Mouse (Mus musculus) neural tube, embryonic 15.5 days (tissue): ENCODE measurements around the gene Ndufs6. TPM values are rescaled to one million over a fixed set of nuclear protein-coding genes. Genes with fewer than 3 reads are reported as not detected.

Source experiments
- ATAC-seq: fragments of 200-750 bp; cut with Nextera tagmentation; 2 replicates; pipeline ENCODE4 v1.8.0; 2017; ENCODE audit warnings: mild to moderate bottlenecking, moderate TSS enrichment, moderate library complexity; ENCODE audit not compliant: low FRiP score
- H3K27ac ChIP-seq: fragments of 300-500 bp; sonication (generic); replicated peaks from 2 replicates; pipeline ENCODE4 v1.5.1; 2015; ENCODE audit warnings: mild to moderate bottlenecking, inconsistent platforms
- H3K27me3 ChIP-seq: fragments of 300-500 bp; sonication (generic); replicated peaks from 2 replicates; pipeline ENCODE4 v1.6.1; 2015; ENCODE audit warnings: inconsistent platforms
- H3K36me3 ChIP-seq: fragments of 300-500 bp; sonication (generic); 2 replicates; pipeline ENCODE4 v1.6.1; 2015; ENCODE audit warnings: inconsistent platforms
- H3K4me1 ChIP-seq: fragments of 300-500 bp; sonication (generic); 2 replicates; pipeline ENCODE4 v1.6.1; 2015; ENCODE audit warnings: inconsistent platforms
- H3K4me2 ChIP-seq: fragments of 300-500 bp; sonication (generic); 2 replicates; pipeline ENCODE4 v1.6.1; 2015; ENCODE audit warnings: inconsistent platforms, mild to moderate bottlenecking, moderate library complexity
- H3K4me3 ChIP-seq: fragments of 300-500 bp; sonication (generic); replicated peaks from 2 replicates; pipeline ENCODE4 v1.5.1; 2015; ENCODE audit warnings: mild to moderate bottlenecking, inconsistent platforms
- H3K9ac ChIP-seq: fragments of 300-500 bp; sonication (generic); replicated peaks from 2 replicates; pipeline ENCODE4 v1.6.1; 2015; ENCODE audit warnings: mild to moderate bottlenecking, inconsistent platforms
- H3K9me3 ChIP-seq: fragments of 300-500 bp; sonication (generic); replicated peaks from 2 replicates; pipeline ENCODE4 v1.6.1; 2016; ENCODE audit warnings: inconsistent platforms
- WGBS: fragments of 180-500 bp; shearing (Covaris S2); methylation state at CpG from one replicate; pipeline ENCODE4 v1.1.7; 2015; ENCODE audit warnings: mixed read lengths; 5-methylcytosine and 5-hydroxymethylcytosine counted together
- polyA plus RNA-seq: library from polyadenylated mRNA; unstranded; fragments of >200 nt; fragmentation: Nextera tagmentation; extraction: Ambion mirVana; gene quantifications from 2 replicates; pipeline ENCODE4 v1.2.1, GENCODE M21; 2015

Gene Ndufs6
- 437 and 462 TPM in 2 replicates for polyA plus RNA-seq

GRCm38 (mm10) chr13:73327827-73328698 lies at the start of gene Ndufs6, which contains the start of gene Mrpl36:
Ndufs6 (minus strand) TSS chr13:73328542.
Mrpl36 (plus strand) TSS chr13:73328513.
- ATAC-seq: peak; percentile 82
- Histone ChIP-seq H3K36me3 (peaks cover 29% of the 10 kb centered on the region), H3K4me1 (peaks cover 33% of the 10 kb centered on the region), H3K27ac (peak within 1 kb of the TSS; percentile 77), H3K4me3 (peak within 1 kb of the TSS; percentile 85), H3K4me2 (peak within 1 kb of the TSS; percentile 84), H3K9me3 (no peaks in the 10 kb centered on the region), H3K27me3 (no peaks in the 10 kb centered on the region), H3K9ac (peak within 1 kb of the TSS; percentile 73)
- WGBS: 1% methylated on average over 45 of the region's 45 CpGs

- no peak for ATAC-seq
- WGBS: 76% methylated on average over 9 of the region's 9 CpGs
- Histone ChIP-seq H3K27ac (no peak overlapping the region), H3K4me1 (0 out of 2 replicates have a peak, but pooled peaks cover 2% of the 10 kb centered on the region), H3K36me3 (no peaks in the 10 kb centered on the region), H3K9me3 (no peaks in the 10 kb centered on the region), H3K4me3 (no peak overlapping the region), H3K4me2 (no peak overlapping the region), H3K27me3 (no peaks in the 10 kb centered on the region), H3K9ac (no peak overlapping the region)
Observed at GRCm38 (mm10) chr13:73377637-73378036, 49.3 kb upstream of the Ndufs6 start.

GRCm38 (mm10) chr13:73374612-73375011 lies 46.3 kb upstream of the Ndufs6 start:
- no peaks in the 10 kb centered on the region for H3K27me3 ChIP-seq
- no peak overlapping the region for H3K4me2 ChIP-seq
- no peaks in the 10 kb centered on the region for H3K9me3 ChIP-seq
- H3K4me1 ChIP-seq: 0 out of 2 replicates have a peak, but pooled peaks cover 2% of the 10 kb centered on the region
- H3K4me3 ChIP-seq: no peak overlapping the region
- 48% methylated on average over 2 of the region's 2 CpGs for WGBS
- H3K27ac ChIP-seq: no peak overlapping the region
- no peak overlapping the region for H3K9ac ChIP-seq
- no peaks in the 10 kb centered on the region for H3K36me3 ChIP-seq
- no peak for ATAC-seq

GRCm38 (mm10) chr13:73373367-73373766 lies 45.0 kb upstream of the Ndufs6 start:
- no peaks in the 10 kb centered on the region for H3K27me3 ChIP-seq
- ATAC-seq: no peak
- 85% methylated on average over 4 of the region's 4 CpGs for WGBS
- no peaks in the 10 kb centered on the region for H3K36me3 ChIP-seq
- 0 out of 2 replicates have a peak, but pooled peaks cover 2% of the 10 kb centered on the region for H3K4me1 ChIP-seq
- H3K4me2 ChIP-seq: no peak overlapping the region
- H3K27ac ChIP-seq: no peak overlapping the region
- no peak overlapping the region for H3K4me3 ChIP-seq
- no peaks in the 10 kb centered on the region for H3K9me3 ChIP-seq
- H3K9ac ChIP-seq: no peak overlapping the region

GRCm38 (mm10) chr13:73357106-73357505 lies 28.8 kb upstream of the Ndufs6 start:
- Histone ChIP-seq H3K9me3 (no peaks in the 10 kb centered on the region), H3K36me3 (no peaks in the 10 kb centered on the region), H3K9ac (no peak overlapping the region), H3K27ac (no peak overlapping the region), H3K27me3 (no peaks in the 10 kb centered on the region), H3K4me3 (no peak overlapping the region), H3K4me1 (no peaks in the 10 kb centered on the region), H3K4me2 (no peak overlapping the region)
- ATAC-seq: no peak
- 89% methylated on average over 3 of the region's 3 CpGs for WGBS

- H3K9me3 ChIP-seq: no peaks in the 10 kb centered on the region
- ATAC-seq: no peak
- no peaks in the 10 kb centered on the region for H3K36me3 ChIP-seq
- no peak overlapping the region for H3K4me3 ChIP-seq
- H3K4me1 ChIP-seq: no peaks in the 10 kb centered on the region
- no peak overlapping the region for H3K9ac ChIP-seq
- H3K27me3 ChIP-seq: no peaks in the 10 kb centered on the region
- H3K4me2 ChIP-seq: no peak overlapping the region
- no peak overlapping the region for H3K27ac ChIP-seq
Observed at GRCm38 (mm10) chr13:73352491-73352890, 24.1 kb upstream of the Ndufs6 start.

GRCm38 (mm10) chr13:73351910-73352309 lies 23.6 kb upstream of the Ndufs6 start:
- Histone ChIP-seq H3K4me3 (no peak overlapping the region), H3K9ac (no peak overlapping the region), H3K36me3 (no peaks in the 10 kb centered on the region), H3K4me1 (no peaks in the 10 kb centered on the region), H3K27ac (no peak overlapping the region), H3K4me2 (no peak overlapping the region), H3K27me3 (no peaks in the 10 kb centered on the region), H3K9me3 (no peaks in the 10 kb centered on the region)
- ATAC-seq: no peak
- WGBS: 76% methylated on average over 3 of the region's 3 CpGs

GRCm38 (mm10) chr13:73350741-73351140 lies 22.4 kb upstream of the Ndufs6 start:
- 87% methylated on average over 9 of the region's 9 CpGs for WGBS
- Histone ChIP-seq H3K27me3 (no peaks in the 10 kb centered on the region), H3K36me3 (no peaks in the 10 kb centered on the region), H3K4me1 (no peaks in the 10 kb centered on the region), H3K9me3 (no peaks in the 10 kb centered on the region), H3K9ac (no peak overlapping the region), H3K4me2 (no peak overlapping the region), H3K4me3 (no peak overlapping the region), H3K27ac (no peak overlapping the region)
- ATAC-seq: no peak

GRCm38 (mm10) chr13:73347922-73348650 lies 19.7 kb upstream of the Ndufs6 start:
- Histone ChIP-seq H3K4me2 (no peak overlapping the region), H3K4me3 (no peak overlapping the region), H3K4me1 (no peaks in the 10 kb centered on the region), H3K36me3 (no peaks in the 10 kb centered on the region), H3K27ac (no peak overlapping the region), H3K9me3 (no peaks in the 10 kb centered on the region), H3K9ac (no peak overlapping the region), H3K27me3 (no peaks in the 10 kb centered on the region)
- ATAC-seq: no peak
- WGBS: 87% methylated on average over 7 of the region's 7 CpGs

GRCm38 (mm10) chr13:73347171-73347570 lies 18.8 kb upstream of the Ndufs6 start:
- Histone ChIP-seq H3K36me3 (no peaks in the 10 kb centered on the region), H3K9ac (no peak overlapping the region), H3K4me2 (no peak overlapping the region), H3K27ac (no peak overlapping the region), H3K27me3 (no peaks in the 10 kb centered on the region), H3K4me1 (no peaks in the 10 kb centered on the region), H3K4me3 (no peak overlapping the region), H3K9me3 (no peaks in the 10 kb centered on the region)
- WGBS: 82% methylated on average over 3 of the region's 3 CpGs
- ATAC-seq: no peak

GRCm38 (mm10) chr13:73346743-73347142 lies 18.4 kb upstream of the Ndufs6 start:
- Histone ChIP-seq H3K9ac (no peak overlapping the region), H3K4me3 (no peak overlapping the region), H3K4me1 (no peaks in the 10 kb centered on the region), H3K27ac (no peak overlapping the region), H3K27me3 (no peaks in the 10 kb centered on the region), H3K9me3 (no peaks in the 10 kb centered on the region), H3K36me3 (no peaks in the 10 kb centered on the region), H3K4me2 (no peak overlapping the region)
- 86% methylated on average over 4 of the region's 4 CpGs for WGBS
- no peak for ATAC-seq

GRCm38 (mm10) chr13:73346131-73346530 lies 17.8 kb upstream of the Ndufs6 start:
- H3K4me1 ChIP-seq: no peaks in the 10 kb centered on the region
- WGBS: 52% methylated on average over 2 of the region's 2 CpGs
- peaks cover 2% of the 10 kb centered on the region; the same call in 1 of the 2 replicates for H3K27me3 ChIP-seq
- no peak overlapping the region for H3K4me2 ChIP-seq
- no peaks in the 10 kb centered on the region for H3K9me3 ChIP-seq
- H3K4me3 ChIP-seq: no peak overlapping the region
- no peak overlapping the region for H3K27ac ChIP-seq
- no peak overlapping the region for H3K9ac ChIP-seq
- no peak for ATAC-seq
- H3K36me3 ChIP-seq: no peaks in the 10 kb centered on the region
